Mouse (Mus musculus) bone marrow, adult 2 months (tissue): ENCODE measurements at regions not wholly inside any gene's neighbourhood (a gene's known extent, or its start where the extent isn't known, plus 50 kb on each side); places are given as distances from the start of the nearest gene placed in this dataset.

Experiments
- CTCF ChIP-seq: fragments of 200-500 bp; IDR thresholded peaks from 2 replicates; pipeline ENCODE4 v1.5.1; 2011; ENCODE audit warnings: low read length, control low read depth; ENCODE audit not compliant: control insufficient read depth, insufficient read depth
- POLR2A ChIP-seq: fragments of 200-500 bp; IDR thresholded peaks from 2 replicates; pipeline ENCODE4 v1.6.1; 2011; ENCODE audit warnings: low read depth, mild to moderate bottlenecking, control low read depth, low read length, borderline replicate concordance; ENCODE audit not compliant: control insufficient read depth

DNA sequence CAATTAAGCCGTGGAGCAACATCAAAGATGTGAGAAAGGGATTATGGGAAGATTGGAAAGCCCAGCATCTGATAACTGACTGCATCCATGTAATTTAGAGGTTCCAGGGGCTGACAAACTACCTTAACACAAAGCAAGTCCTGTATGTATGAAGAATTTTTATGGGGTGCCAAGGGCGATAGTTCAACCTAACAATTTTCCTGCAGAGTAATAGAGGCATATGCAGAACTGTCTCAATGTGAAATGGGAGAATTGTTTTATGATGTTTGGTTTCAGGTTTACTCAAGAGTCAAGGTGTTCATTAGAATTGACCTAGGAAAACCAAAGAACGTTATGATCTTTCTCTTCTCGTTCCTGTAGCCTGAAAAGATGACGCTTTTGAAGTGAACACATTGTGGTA is 184.1 kb downstream of the Ptprc start:
- TF ChIP-seq POLR2A (no peak), CTCF (no peak)
